Mouse (Mus musculus): ENCODE data around the gene Aurkb.
"Not testable (repeated sequence)": the region's sequence is repeated elsewhere in the genome, so short reads cannot be mapped to it uniquely, and the experiment has no call there.

Gene Aurkb

DNA sequence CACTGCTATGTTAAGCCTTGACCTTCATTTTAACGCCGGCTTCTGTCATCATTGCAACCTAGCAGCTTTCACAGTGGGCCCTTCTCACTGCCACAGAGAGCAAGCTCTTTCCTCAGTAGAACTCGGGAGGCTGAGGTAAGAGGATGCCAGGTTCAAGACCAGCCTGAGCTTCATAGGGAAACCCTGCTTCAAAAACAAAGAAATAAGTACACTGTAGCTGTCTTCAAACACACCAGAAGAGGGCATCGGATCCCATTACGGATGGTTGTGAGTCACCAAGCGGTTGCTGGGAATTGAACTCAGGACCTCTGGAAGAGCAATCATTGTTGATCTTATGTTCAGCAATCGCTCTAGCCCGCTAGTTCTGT, 35.4 kb downstream of the Aurkb start:
- DNase-seq (ENCODE audit: low read depth): no peak

DNA sequence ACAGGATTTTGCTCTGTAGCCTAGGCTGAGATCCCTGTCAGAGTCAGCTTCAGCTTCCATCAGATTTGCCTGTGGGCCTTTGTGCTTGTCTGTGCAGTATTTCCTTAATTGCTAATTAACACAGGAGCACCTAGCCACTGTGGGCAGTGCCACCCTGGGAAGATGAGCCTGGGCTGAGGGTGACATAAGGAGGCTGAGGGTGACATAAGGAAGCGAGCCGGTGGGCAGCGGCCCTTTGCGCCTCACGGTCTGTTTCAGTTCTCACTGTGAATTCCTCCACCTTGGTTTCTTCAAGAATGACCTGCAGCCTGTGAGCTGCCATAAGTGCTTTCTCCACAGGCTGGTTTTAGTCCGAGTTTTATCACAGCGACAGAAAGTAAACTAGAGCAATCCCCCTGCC, 36.2 kb downstream of the Aurkb start:
- no peak for DNase-seq (ENCODE audit: low read depth)

DNA sequence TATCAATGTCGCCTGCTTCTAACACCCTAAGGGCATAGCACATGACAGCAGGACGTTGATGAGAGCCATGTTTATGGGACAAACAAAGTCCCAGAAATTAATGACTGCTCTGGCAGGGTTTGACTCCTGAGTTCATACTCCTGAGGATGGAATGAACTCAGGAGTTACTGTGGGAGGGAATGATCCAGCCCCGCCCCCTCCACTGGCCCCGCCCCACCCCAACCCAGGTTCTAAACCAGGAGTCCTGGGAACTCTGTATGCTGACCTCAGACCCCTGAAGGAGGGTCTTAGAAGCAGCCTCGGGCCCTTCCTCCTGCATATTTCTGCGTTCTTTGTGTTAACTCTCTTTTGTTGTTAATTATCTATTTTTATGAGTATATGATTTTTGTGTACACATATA, 40.2 kb downstream of the Aurkb start:
- DNase-seq (ENCODE audit: low read depth): no peak

DNA sequence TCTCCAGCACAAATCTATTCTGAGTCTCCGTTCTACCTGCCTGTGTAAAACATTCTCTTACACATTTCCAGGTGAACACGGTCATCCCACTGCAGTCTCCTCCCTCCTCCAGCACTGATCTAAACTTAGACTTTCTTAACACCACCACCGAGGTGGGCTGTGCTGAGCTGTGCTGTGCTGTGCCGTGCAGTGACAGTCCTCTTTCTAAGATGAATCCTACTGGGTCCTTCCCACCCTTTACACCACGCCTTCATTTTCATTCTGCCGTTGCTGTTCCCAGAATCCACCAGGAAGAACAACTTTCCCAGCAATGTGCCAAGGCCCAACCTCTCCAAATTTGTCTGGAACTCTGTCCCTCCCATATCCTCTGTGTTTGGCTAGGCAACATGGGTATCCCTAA, 40.9 kb downstream of the Aurkb start:
- no peak for DNase-seq (ENCODE audit: low read depth)

DNA sequence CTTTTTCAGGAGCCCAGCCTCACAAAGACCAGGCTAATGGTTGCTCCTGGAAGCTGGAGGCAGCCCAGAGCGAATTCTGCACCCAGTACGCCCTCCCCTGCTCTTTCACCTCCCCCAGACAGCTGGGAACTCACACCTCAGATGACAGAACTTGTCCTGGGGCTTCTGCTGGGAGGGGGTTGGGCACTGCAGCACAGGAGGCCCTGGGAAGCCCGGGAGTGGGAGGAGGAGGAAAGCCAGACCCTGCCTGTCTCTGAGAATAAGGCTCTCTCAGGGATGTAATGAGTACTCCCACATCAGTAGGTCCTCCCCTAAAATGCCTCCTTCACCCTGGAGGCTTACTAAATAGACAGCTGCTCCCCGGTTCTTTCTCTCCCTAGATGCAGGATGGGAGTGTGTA, 41.6 kb downstream of the Aurkb start:
- no peak for DNase-seq (ENCODE audit: low read depth)

DNA sequence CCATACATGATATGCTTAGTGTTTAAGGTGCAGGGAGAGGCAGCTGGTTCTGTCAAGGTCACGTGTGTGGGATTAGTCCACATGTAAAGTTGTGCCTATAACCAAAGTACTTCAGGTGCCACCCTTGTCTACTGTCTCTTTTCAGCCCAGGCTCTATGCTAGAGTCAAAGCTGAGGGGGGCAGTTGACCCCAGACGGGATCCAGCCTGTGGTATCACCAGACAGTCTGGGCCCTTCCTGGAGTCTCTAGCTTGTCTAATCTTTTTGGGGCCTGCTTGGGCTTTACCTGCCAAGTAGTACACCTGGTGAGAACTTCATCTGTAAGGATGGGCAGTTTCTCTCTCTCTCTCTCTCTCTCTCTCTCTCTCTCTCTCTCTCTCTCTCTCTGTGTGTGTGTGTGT, 42.1 kb downstream of the Aurkb start:
- no peak for DNase-seq (ENCODE audit: low read depth)

DNA sequence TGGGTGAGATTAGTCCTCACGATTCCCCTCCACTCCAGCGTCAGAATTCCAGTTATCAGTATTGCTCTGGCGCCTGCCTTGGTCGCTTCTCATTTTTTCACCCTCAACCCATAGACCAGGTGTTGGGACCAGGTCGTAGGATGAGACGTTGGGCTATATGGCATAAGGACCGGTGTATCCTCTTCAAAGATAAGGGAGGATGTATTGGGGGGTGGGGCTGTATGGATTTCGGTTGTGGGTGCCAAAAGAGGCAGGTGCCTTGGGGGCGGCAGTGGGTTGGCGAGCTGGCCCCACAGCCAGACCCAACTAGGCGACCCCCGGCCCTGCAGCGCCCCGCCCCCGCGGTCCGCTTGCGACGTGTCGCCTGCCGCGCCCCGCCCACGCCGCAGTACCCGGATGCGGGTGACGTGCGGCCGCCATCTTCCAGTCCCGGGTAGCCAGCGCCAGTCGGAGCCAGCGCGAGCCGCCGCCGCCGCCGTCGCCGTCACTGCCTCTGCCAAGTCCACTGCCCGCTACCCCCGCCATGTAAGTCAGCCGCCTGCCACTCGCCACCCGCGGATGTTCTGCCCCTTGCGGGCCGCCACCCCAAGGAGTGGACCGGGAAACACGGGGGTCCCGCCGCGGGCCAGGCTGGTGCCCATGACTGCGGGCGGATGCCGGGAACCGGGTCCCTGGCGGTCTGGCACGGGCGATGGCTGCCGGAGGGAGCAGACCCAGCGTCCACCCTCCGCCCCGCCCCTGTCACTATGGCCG, 42.8 kb downstream of the Aurkb start, which contains the start of gene Vamp2:
Vamp2 (plus strand) TSS at position 388 of the 753 bp plus-strand sequence.
- peak; percentile 92 for DNase-seq (ENCODE audit: low read depth)

DNA sequence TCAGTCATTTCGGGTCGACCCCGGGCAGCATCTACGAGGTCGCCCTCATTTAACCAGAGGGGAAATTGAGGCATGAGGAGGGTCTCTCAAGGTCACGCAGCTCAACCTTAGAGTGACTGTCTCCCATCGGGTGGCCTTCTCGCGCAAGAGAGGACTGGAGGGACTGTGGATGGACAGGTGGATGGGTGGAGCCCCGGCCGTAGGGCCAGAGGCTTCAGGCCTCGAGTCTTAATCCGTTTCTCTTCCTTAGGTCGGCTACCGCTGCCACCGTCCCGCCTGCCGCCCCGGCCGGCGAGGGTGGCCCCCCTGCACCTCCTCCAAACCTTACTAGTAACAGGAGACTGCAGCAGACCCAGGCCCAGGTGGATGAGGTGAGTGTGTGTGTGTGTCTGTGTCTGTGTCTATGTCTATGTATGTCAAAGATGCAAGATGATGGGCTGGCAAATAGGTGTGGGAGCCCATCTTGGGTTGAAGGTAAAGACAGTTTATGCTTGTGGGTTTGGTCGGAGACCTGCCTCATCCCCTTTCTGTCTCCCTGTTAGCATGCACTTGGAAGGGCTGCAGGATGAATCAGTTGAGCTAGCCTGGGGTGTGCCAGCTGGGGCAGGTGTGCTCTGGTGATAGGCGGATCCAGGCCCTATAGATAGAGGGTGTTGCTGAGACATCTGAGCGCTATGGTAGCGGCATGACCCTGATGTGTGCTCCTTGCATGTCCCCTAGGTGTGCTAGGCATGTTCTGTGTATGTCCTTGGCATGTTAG, 43.6 kb downstream of the Aurkb start:
- DNase-seq (ENCODE audit: low read depth): no peak

DNA sequence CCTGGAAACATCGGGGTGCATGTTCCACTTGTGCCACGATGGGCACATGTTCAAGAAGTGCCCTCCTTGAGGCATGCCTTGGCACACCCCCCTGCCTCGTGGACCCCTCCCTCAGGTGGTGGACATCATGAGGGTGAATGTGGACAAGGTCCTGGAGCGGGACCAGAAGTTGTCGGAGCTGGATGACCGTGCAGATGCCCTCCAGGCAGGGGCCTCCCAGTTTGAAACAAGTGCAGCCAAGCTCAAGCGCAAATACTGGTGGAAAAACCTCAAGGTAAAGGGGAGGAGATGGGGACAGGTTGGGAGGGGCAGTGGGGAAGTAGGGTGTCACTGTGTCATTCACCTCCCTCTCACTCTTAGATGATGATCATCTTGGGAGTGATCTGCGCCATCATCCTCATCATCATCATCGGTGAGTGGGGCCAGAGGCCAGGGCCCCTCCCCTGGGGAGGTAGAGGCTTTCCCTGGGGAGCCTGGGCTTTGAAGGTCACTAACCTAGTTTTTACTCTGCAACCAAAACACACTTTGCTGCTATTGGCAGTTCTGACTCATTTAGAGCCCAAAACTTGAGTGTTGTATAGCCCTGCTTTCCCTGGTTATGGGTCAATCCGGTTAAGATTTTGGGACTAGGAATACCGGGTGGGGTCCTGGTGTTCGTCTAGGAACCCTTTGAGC, 44.3 kb downstream of the Aurkb start:
- no peak for DNase-seq (ENCODE audit: low read depth)

DNA sequence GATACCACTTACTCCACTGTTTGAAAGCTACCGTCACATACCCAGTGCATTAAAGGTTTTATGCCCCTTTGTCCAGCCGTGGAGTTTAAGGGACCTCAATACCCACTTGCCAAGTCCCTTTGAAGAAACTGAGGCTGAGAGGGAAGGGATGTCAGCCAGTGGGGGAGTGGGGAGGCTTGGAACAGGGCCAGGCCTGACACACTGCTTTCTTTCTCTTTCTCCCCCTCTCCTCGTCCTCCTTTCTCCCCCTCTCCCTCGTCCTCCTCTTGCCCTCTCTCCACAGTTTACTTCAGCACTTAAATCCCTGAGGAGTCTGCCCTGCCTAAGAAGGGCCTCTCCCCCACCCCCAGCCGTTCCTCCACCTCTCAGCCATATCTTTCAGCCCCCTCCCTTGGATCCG, 44.9 kb downstream of the Aurkb start:
- DNase-seq (ENCODE audit: low read depth): no peak

DNA sequence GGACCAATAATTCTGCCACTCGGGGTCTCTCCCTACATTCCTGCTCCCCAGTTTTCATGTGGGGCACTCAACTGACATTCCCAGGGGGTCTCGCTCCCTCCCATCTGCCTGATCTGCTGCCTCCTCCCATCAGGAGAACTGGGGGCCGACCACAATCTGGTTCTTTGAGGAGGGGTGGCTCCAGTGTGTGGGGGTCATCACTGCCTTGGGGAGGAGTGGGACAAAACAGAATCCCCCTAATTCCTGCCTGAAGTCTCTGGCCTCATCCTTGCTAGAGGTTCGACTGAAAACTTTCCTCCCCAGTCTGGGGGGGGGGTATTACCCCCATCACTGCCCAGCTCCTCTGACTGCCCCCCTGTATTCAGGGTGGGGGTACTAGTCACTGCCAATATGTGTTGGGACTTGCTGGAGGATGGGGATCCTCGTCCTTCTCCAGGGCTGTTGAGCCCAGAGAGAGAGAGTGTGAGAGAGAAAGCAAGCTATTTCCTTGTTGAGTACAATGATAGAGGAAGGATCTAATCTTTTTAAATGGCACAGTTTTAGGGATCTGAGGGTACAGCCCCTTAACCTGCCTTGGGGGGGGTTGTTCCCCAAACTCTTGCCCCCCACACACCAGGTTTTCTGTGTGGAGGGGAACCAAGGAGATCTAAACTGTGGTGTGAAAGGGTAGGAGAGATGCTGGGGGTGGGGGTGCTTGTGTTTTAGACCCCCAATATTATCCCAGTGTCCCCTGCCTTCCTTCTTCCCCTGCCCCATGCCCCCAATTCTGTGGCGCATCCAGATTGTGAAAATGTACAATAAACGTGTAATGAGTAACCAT, 46.3 kb downstream of the Aurkb start:
- no peak for DNase-seq (ENCODE audit: low read depth)

DNA sequence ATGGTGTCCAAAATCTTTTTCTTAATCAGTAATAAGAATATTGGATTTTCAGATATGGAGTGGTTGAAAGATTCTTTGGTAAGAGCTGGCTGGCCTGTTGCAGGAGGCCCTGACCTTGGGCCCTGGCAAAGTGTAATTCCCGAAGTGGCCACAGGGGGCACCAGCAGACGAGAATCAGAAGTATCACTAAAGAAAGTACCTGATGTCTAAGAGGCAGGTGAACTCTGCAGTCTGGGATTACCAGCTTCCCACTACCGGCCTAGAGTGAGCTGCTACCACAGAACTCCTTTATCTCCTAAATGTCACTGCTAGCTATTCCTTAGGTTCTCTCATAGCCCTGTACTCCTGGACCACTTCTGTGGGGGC, 46.9 kb downstream of the Aurkb start:
- DNase-seq (ENCODE audit: low read depth): peak; percentile 84

DNA sequence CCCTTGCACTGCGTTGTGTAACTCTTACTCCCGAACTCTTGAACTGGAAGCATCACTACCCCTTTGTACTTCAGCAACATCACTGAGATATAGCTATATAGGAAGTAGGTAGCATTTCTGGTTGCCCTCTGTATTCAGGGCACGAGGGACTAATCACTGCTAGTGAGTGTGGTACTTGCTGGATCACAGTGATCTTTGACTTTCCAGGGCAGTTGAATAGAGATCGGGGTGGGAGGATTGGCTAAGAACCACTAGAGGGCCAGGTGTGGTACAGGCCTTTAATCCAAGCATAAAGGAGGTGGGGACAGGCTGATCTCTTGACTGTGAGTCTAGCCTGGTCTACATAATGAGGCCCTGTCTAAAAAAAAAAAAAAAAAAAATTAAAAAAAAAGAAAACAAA, 47.4 kb downstream of the Aurkb start:
- no peak for DNase-seq (ENCODE audit: low read depth)

DNA sequence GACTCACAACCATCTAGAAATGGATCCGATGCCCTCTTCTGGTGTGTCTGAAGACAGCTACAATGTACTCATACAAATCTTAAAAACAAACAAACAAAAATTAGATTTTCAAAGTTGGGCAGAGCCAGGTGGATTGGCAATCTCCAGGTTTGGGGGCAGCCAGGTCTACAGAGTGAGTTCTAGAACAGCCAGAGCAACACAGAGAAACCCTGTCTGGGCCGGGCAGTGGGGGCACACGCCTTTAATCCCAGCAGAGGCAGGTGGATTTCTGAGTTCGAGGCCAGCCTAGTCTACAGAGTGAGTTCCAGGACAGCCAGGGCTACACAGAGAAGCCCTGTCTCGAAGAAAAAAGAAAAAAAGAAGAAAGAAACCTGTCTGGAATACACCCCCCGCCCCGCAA, 48.4 kb downstream of the Aurkb start:
- DNase-seq (ENCODE audit: low read depth): not testable (repeated sequence)

DNA sequence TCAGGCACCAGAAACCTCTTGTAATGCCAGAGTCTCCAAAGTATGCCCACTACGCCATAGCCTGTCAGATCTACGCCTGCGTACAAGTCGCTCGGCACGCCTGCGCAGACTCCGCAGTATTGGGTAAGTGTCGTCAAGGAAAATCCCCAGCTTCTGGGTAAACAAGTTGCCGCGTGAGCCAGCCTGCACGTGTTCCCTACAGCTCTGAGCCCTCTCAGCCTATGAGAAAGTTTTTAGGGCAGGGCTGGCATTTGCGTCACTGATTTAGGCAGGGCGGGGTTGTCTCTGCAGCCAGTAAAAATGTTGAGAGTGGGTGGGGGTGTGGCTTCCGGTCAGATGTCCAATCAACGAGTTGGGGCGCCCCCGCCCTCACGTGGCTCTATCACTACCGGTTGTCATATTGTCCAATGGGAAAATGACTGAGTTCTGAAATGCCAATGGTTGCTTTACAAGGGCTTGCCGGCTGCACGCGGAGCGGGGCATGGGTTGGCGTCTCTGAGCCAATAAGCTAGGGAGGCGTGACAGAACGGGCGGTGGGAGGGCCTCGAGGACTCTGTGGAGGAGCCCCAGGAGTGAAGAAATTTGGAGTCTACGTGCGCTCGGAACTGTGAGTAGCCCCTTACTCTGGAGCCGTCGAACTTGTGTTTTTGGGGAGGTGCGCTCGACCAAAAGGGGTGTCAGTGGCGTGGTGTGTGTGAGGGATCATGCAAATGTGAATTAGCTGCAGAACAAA, 49.4 kb downstream of the Aurkb start, which contains the start of gene Per1:
Per1 (plus strand) TSS at position 521 of the 733 bp plus-strand sequence.
- DNase-seq (ENCODE audit: low read depth): peak; percentile 99

DNA sequence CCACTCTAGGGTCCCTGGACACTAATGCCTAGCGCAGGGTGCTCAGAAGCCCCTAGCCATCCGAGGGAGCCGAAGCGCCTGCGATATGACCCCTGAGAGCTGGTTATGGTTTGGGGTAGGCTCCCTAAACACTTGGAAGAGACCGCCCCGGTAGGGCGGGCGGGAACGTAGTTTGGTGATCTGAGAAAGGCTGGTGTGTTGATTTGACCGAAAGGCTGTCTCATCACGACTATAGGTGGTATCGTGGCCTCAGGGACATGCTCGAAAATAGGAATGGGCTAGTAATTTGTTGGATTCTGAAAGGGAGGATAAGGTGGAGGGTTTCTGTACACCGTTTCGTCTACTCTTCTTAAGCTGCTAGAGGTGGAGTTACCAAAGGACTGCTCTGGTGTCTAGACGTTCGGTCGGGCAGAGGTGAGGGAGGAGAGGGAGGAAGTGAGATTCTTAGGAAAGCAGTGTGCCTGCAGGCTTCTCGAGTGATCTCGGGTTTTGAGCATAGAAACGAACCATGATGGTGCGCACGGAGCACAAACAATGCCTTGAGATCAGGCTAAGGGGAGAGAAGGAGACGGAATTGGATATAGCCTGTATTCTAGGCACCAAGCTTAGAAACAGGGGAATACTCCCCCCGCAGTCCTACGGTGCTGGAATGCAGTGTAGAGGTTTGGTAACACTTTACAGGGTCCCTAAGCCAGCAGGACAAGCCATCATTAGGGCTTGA, 50.2 kb downstream of the Aurkb start:
- peak; percentile 47 for DNase-seq (ENCODE audit: low read depth)

DNA sequence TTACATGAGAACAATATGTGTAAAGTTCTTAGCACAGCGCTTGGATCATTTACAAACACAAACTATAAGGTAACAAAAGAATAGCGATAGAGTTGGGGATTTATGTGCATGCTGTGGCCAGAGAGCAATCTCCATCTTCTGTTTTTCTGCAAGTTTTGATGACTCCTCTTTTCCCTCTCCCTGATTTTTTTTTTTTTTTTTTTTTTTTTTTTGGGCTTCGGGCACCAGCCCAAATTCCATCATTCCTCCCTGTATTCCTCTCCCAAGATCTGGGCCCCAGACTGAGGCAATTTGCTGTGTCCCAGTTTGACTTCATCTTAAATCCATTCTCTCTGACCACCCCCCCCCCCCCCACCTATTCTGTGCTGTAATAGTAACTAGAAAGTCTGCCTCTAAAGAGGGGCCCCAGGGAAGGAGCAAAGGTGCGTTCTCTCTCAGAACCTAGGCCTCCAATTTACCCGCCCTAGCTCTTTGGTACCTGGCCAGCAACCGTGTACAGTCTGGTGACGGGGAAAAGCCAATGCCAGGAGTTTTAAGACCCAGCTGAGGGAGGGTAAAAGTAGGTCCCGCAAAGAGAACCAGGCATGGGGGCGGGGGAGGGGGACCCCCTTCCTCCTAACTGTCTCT, 51.0 kb downstream of the Aurkb start:
- DNase-seq (ENCODE audit: low read depth): peak; percentile 93

DNA sequence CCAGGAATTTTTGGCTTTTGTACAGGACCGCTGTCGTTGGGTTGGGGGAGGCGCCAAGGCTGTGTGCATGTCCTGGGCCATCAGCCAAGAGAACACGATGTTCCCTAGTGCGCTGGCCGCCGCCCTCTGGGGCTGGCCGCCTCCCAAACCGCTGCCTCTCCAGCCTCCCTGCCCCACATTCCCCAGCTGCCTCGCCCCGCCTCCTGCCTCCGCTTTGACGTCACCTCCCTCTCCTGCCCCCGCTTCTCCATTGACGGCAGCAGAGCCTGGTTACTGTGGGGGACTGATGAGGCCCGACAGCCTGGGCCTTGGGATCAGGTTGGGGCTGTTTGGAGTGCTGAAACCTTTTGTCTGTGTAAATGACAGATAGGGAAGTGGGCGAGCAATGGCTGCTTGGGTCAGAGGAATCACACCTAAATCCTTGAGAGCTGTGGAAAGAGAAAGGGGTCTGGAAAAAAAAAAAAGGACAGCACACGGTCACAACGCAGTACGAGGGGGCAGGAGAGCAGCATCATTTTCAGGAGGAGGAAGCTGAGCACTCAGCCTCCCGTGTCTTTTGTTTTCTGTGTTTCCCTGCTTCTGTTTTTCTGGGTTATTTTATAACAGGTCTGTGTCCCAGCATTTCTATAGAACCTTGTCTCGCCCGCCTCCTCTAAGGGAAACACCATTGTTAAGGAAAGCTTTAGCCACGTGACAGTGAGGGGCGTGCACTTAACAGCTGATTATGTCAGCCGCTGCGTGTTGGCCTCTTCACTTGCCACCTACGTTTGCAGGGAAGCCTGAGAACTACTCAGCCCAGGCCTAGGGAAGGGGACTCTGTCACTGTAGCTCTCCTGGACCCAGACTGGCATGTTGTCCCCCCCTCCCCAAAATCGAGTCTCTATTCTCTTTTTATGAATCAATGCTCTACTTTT, 51.8 kb downstream of the Aurkb start:
- DNase-seq (ENCODE audit: low read depth): peak; percentile 100

All from NIH3T3 (cell line).